Mouse (Mus musculus) small intestine, adult 2 months (tissue): ENCODE data around the gene Lgsn. TPM values are rescaled to one million over a fixed set of nuclear protein-coding genes. Genes with fewer than 3 reads are reported as not detected.

Source experiments
- H3K27ac ChIP-seq: fragments of 200-500 bp; 2 replicates; pipeline ENCODE4 v1.5.1; 2012; ENCODE audit warnings: low read depth, low read length, control low read depth, inconsistent platforms; ENCODE audit not compliant: insufficient read depth
- H3K27me3 ChIP-seq: fragments of 200-500 bp; 2 replicates; pipeline ENCODE4 v1.6.1; 2012; ENCODE audit warnings: mild to moderate bottlenecking, moderate library complexity, low read length, inconsistent platforms; ENCODE audit not compliant: control insufficient read depth, insufficient read depth
- H3K36me3 ChIP-seq: fragments of 200-500 bp; 2 replicates; pipeline ENCODE4 v1.6.1; 2012; ENCODE audit warnings: mild to moderate bottlenecking, low read length, control low read depth, inconsistent platforms; ENCODE audit not compliant: control insufficient read depth, insufficient read depth
- H3K4me1 ChIP-seq: fragments of 200-500 bp; 2 replicates; pipeline ENCODE4 v1.6.1; 2012; ENCODE audit warnings: low read length, inconsistent platforms, mixed read lengths; ENCODE audit not compliant: control insufficient read depth, insufficient read depth, insufficient read length
- H3K4me3 ChIP-seq: fragments of 200-500 bp; 2 replicates; pipeline ENCODE4 v1.5.1; 2012; ENCODE audit warnings: low read depth, mild to moderate bottlenecking, control low read depth, inconsistent platforms, low read length, moderate library complexity
- CTCF ChIP-seq: fragments of 200-500 bp; IDR thresholded peaks from 2 replicates; pipeline ENCODE4 v1.5.1; 2012; ENCODE audit warnings: low read depth, mild to moderate bottlenecking, control low read depth, inconsistent platforms, low read length, moderate library complexity, mixed read lengths; ENCODE audit not compliant: insufficient replicate concordance, insufficient read length; ENCODE audit errors: extremely low read depth
- POLR2A ChIP-seq: fragments of 200-500 bp; IDR thresholded peaks from 2 replicates; pipeline ENCODE4 v1.6.1; 2012; ENCODE audit warnings: low read depth, mild to moderate bottlenecking, control low read depth, inconsistent platforms, low read length, moderate library complexity
- WGBS: fragments of 180-500 bp; shearing (Covaris S2); methylation state at CpG from one replicate; pipeline ENCODE4 v1.1.7; 2018; 5-methylcytosine and 5-hydroxymethylcytosine counted together
- polyA plus RNA-seq: library from polyadenylated mRNA; depleted of rRNA; stranded (reverse); fragments of >200 nt; gene quantifications from 2 replicates; pipeline ENCODE4 v1.2.3, GENCODE M21; 2012

The Lgsn gene
- polyA plus RNA-seq, 1 experiment: not detected

DNA sequence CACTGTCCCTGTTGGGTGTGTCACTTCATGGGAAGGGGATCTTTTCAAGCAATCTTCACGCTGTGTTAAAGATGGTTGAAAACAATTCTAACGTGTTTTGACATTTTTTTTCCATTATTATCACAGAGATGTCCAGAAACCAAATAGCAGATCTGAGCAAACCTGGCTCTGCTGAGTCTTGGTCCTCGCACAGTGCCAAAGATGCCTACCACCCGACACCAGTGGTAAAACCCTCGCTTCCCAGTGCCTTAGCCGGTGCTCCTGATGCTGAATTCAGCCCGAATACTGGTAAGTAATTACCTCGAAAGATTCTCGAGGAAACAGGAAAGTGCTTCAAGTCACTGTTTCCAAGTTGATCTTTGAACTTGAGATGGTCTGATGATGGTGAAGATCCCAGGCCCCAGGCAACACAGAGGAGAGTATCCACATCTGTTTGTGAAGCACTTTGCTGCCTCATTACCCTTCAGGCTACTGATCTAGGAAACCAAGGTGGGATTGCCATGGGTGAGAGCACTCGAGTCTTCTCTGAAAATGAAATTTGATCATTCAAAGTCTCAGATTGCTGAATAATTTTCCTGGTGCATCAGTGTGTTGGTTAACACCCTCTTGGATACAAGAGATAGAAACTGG is 14.2 kb downstream of the Lgsn start:
- Histone ChIP-seq H3K27me3 (no peaks in the 10 kb centered on the region), H3K4me1 (no peaks in the 10 kb centered on the region), H3K4me3 (no peak overlapping the region), H3K27ac (no peak overlapping the region), H3K36me3 (no peaks in the 10 kb centered on the region)
- TF ChIP-seq CTCF: no peak
- TF ChIP-seq POLR2A: no peak
- WGBS: 71% methylated on average over 10 of the region's 10 CpGs

DNA sequence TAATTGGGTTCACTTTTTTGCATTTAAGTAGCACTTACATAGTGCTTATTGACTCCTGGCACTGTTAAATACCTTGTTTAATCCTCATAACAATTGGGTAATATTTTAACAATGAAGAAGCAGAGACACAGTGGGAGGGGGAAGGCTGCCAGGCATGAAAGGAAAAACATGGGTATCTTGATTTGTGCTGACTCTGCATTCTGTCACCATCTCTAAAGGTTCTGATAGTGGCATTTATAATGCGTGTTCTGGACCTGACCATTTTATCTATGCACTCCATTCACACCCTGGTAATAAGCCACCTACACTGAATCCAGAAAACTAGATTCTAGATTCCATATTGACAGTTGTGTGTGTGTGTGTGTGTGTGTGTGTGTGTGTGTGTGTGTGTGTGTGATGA is 19.4 kb downstream of the Lgsn start:
- WGBS: 73% methylated on average over 1 of the region's 1 CpGs
- no peak for TF ChIP-seq CTCF
- no peak for TF ChIP-seq POLR2A
- Histone ChIP-seq H3K27me3 (no peaks in the 10 kb centered on the region), H3K27ac (no peak overlapping the region), H3K36me3 (no peaks in the 10 kb centered on the region), H3K4me1 (no peaks in the 10 kb centered on the region), H3K4me3 (no peak overlapping the region)

DNA sequence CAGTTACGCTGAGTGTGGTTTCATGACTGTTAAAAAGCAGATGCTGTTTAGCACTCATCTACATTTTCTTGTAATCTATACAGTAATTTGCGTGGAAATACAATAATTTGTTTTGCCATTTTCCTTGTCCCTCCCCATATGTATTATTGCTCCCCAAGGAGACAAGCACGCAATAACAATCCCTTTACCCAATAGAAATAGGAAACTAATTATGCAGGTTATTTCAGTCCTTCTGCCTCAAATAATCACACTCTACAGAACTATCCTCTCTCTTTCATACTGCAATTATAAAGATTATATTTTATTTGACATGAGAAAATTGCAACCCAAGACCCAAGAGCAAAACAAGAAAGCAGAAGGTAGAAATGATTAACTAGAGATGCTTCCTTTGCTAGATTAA is 20.8 kb downstream of the Lgsn start:
- no peaks in the 10 kb centered on the region for H3K4me1 ChIP-seq
- H3K36me3 ChIP-seq: no peaks in the 10 kb centered on the region
- H3K27ac ChIP-seq: no peak overlapping the region
- no peaks in the 10 kb centered on the region for H3K27me3 ChIP-seq
- WGBS: 94% methylated on average over 3 of the region's 3 CpGs
- H3K4me3 ChIP-seq: no peak overlapping the region
- TF ChIP-seq CTCF (no peak), POLR2A (no peak)

DNA sequence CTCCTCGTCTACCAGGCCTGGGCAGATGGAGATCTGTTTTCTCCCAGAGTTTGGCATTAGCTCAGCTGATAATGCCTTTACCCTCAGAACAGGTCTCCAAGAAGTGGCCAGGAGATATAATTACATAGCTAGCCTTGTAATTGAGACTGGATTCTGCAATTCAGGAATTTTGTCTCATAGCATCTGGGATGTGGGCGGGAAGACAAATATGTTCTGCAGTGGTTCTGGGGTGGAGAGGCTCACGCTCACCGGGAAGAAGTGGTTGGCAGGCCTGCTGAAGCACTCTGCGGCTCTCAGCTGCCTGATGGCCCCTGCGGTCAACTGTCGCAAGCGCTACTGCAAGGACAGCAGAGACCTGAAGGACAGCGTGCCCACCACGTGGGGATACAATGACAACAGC is 27.6 kb downstream of the Lgsn start:
- no peak overlapping the region for H3K4me3 ChIP-seq
- 86% methylated on average over 10 of the region's 10 CpGs for WGBS
- no peaks in the 10 kb centered on the region for H3K36me3 ChIP-seq
- H3K27me3 ChIP-seq: no peaks in the 10 kb centered on the region
- H3K4me1 ChIP-seq: no peaks in the 10 kb centered on the region
- H3K27ac ChIP-seq: no peak overlapping the region
- TF ChIP-seq CTCF (no peak), POLR2A (no peak)

DNA sequence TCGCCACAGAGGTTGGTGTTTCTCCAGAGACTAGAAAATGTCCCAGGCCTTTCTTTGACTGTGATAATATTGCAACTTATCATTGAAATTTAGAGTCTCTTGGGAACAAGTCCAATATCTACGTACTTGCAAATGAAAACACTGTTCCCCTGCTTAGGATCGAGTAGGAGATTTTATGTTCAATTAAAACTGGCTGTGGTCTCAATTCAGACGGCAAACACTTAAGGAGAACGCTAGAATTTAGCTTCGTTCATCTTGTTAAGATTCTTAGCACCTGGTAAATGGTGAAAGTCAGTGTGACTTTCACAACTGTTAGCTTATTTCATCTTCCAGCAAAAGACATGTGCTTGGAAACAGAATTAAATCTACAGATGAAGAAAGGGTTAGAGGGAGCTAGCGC is 29.1 kb downstream of the Lgsn start:
- Histone ChIP-seq H3K36me3 (no peaks in the 10 kb centered on the region), H3K4me1 (no peaks in the 10 kb centered on the region), H3K27ac (no peak overlapping the region), H3K27me3 (no peaks in the 10 kb centered on the region), H3K4me3 (no peak overlapping the region)
- TF ChIP-seq POLR2A (no peak), CTCF (no peak)
- 82% methylated on average over 7 of the region's 7 CpGs for WGBS

DNA sequence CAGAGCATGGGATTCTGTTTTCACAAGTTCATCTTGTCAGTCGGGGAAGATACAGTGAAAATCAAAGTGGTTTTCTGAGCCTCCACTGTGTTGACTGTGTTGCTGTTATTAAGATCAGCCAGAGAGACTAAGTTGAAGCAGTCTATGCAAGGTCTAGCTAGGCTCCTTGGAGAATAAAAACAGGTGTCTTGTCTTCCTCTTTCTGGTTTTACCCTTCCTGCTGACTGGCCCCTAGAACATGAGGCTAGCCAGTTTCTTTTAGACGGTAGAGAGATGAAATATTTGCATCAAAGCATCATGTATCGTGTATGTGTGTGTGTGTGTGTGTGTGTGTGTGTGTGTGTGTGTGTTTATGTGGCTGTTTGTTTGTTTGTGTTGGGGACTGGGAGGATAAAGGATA is 29.6 kb downstream of the Lgsn start:
- Histone ChIP-seq H3K36me3 (no peaks in the 10 kb centered on the region), H3K4me3 (no peak overlapping the region), H3K4me1 (no peaks in the 10 kb centered on the region), H3K27me3 (no peaks in the 10 kb centered on the region), H3K27ac (no peak overlapping the region)
- WGBS: 70% methylated on average over 3 of the region's 3 CpGs
- TF ChIP-seq CTCF: no peak
- TF ChIP-seq POLR2A: no peak

DNA sequence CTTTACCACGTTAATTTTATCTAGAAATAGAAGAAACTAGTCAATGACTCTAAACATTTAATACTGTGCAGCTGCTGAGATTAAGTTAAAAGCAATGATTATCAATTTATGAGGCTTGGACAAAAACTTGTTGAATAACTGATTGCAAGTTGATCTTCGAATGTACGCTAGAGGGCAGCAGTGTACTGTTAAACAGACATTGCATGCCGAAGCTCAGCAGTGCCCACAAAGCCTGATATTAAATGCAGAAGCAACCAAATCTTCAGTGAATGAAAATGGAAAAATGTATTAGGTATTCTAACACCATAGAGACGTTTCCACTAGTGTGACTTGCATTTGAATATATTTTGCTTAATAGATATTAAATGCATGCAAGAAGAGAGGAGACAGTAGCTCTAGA is 33.9 kb downstream of the Lgsn start:
- Histone ChIP-seq H3K4me3 (no peak overlapping the region), H3K27ac (no peak overlapping the region), H3K4me1 (no peaks in the 10 kb centered on the region), H3K27me3 (no peaks in the 10 kb centered on the region), H3K36me3 (no peaks in the 10 kb centered on the region)
- WGBS: 2% methylated on average over 5 of the region's 5 CpGs
- TF ChIP-seq POLR2A: no peak
- TF ChIP-seq CTCF: no peak
